ENCODE assay signal across 8 mouse cellular contexts in the genomic region with DNA sequence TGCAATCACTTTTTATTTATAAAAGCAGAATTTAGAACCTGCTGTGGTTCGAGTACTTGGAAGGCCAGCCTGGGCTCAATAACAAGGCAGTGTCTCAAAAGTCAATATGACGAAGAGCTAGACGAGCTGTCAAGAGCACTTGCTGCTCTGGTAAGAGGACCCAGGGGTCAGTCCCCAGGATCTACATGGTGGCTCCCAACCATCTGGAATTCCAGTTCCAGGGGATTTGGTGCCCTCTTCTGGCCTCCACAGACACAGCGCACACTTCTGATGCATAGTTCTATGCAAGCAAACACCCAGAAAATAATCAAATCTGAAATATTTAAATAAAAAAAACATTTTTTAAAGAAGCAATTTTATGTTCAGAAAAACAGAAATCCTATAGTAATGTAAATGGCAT. TPM values are rescaled to one million over a fixed set of nuclear protein-coding genes. Genes with fewer than 3 reads are reported as not detected.
DNase-seq lines count a peak whose midpoint lies in the region; ATAC-seq and TF ChIP-seq lines count a peak whose summit lies in the region.

No protein-coding gene starts in this region.

- H3K9ac ChIP-seq in forebrain, postnatal 0 days: no peak overlapping the region
- H3K9ac ChIP-seq in forebrain, embryonic 16.5 days (replicated peaks; ENCODE audit: low read depth, low read length): no peak overlapping the region
- no peak overlapping the region for H3K9ac ChIP-seq in lung, embryonic 14.5 days
- no peak overlapping the region for H3K9ac ChIP-seq in stomach, embryonic 14.5 days (replicated peaks; ENCODE audit: low read depth, low read length)

- H3K27ac ChIP-seq in forebrain, postnatal 0 days (ENCODE audit: low read depth, low read length): no peak overlapping the region
- H3K27ac ChIP-seq in forebrain, embryonic 16.5 days (ENCODE audit: low read length): no peak overlapping the region
- H3K27ac ChIP-seq in lung, embryonic 14.5 days (ENCODE audit: low read depth): peak overlapping the region; percentile 88
- peak overlapping the region; percentile 74; the same call in 1 of the 2 replicates for H3K27ac ChIP-seq in stomach, embryonic 14.5 days (ENCODE audit: low read length)

- H3K4me2 ChIP-seq in forebrain, postnatal 0 days (ENCODE audit: low read depth): no peak overlapping the region
- no peak overlapping the region for H3K4me2 ChIP-seq in forebrain, embryonic 16.5 days (ENCODE audit: low read length)
- H3K4me2 ChIP-seq in lung, embryonic 14.5 days: no peak overlapping the region
- no peak overlapping the region for H3K4me2 ChIP-seq in stomach, embryonic 14.5 days (replicated peaks; ENCODE audit: low read depth, low read length)

- H3K36me3 ChIP-seq in forebrain, postnatal 0 days (ENCODE audit: insufficient read depth): peaks cover 19% of the 10 kb centered on the region; the same call in 1 of the 2 replicates
- peaks cover 5% of the 10 kb centered on the region; the same call in 1 of the 2 replicates for H3K36me3 ChIP-seq in forebrain, embryonic 16.5 days (ENCODE audit: control insufficient read depth, insufficient read depth)
- H3K36me3 ChIP-seq in lung, embryonic 14.5 days (ENCODE audit: insufficient read depth): peaks cover 42% of the 10 kb centered on the region
- peaks cover 25% of the 10 kb centered on the region for H3K36me3 ChIP-seq in stomach, embryonic 14.5 days (ENCODE audit: control insufficient read depth, insufficient read depth, low read length)

- no peak overlapping the region for H3K4me3 ChIP-seq in forebrain, postnatal 0 days (ENCODE audit: low read depth, low read length)
- no peak overlapping the region for H3K4me3 ChIP-seq in forebrain, embryonic 16.5 days (replicated peaks; ENCODE audit: low read length)
- H3K4me3 ChIP-seq in lung, embryonic 14.5 days (ENCODE audit: low read depth, low read length): no peak overlapping the region
- no peak overlapping the region for H3K4me3 ChIP-seq in stomach, embryonic 14.5 days (ENCODE audit: low read depth, low read length)

- ATAC-seq in forebrain, postnatal 0 days: no peak
- no peak for ATAC-seq in forebrain, embryonic 16.5 days
- no peak for ATAC-seq in lung, embryonic 14.5 days (ENCODE audit: insufficient read depth)
- ATAC-seq in stomach, embryonic 14.5 days (ENCODE audit: insufficient number of reproducible peaks, insufficient read depth, low FRiP score, low read depth): no peak

- peak; percentile 53 for TF ChIP-seq CTCF in forebrain, postnatal 0 days (IDR thresholded peaks at IDR 0.05; ENCODE audit: low read depth)
- TF ChIP-seq CTCF in lung, embryonic 14.5 days (IDR thresholded peaks at IDR 0.05; ENCODE audit: low read depth): peak; percentile 54

- WGBS in forebrain, postnatal 0 days: 94% methylated on average over 4 of the region's 4 CpGs
- WGBS in forebrain, embryonic 16.5 days: 91% methylated on average over 4 of the region's 4 CpGs
- WGBS in lung, embryonic 14.5 days: 74% methylated on average over 4 of the region's 4 CpGs
- 90% methylated on average over 4 of the region's 4 CpGs for WGBS in stomach, embryonic 14.5 days

- no peaks in the 10 kb centered on the region for H3K4me1 ChIP-seq in forebrain, postnatal 0 days (ENCODE audit: insufficient read depth)
- H3K4me1 ChIP-seq in forebrain, embryonic 16.5 days (replicated peaks; ENCODE audit: control insufficient read depth, insufficient read depth, low read length): no peaks in the 10 kb centered on the region
- H3K4me1 ChIP-seq in lung, embryonic 14.5 days (ENCODE audit: insufficient read depth): peaks cover 3% of the 10 kb centered on the region; the same call in 1 of the 2 replicates
- peaks cover 10% of the 10 kb centered on the region for H3K4me1 ChIP-seq in stomach, embryonic 14.5 days (ENCODE audit: control insufficient read depth, insufficient read depth, low read length)

- H3K27me3 ChIP-seq in forebrain, postnatal 0 days (ENCODE audit: insufficient read depth, low read length): no peaks in the 10 kb centered on the region
- H3K27me3 ChIP-seq in forebrain, embryonic 16.5 days (replicated peaks; ENCODE audit: control insufficient read depth, insufficient read depth, low read length): no peaks in the 10 kb centered on the region
- no peaks in the 10 kb centered on the region for H3K27me3 ChIP-seq in lung, embryonic 14.5 days (ENCODE audit: insufficient read depth, low read length)
- H3K27me3 ChIP-seq in stomach, embryonic 14.5 days (ENCODE audit: control insufficient read depth, insufficient read depth, low read length): no peaks in the 10 kb centered on the region

- no peaks in the 10 kb centered on the region for H3K9me3 ChIP-seq in forebrain, postnatal 0 days (ENCODE audit: low read length)
- no peaks in the 10 kb centered on the region for H3K9me3 ChIP-seq in forebrain, embryonic 16.5 days (ENCODE audit: control insufficient read depth, low read length)
- H3K9me3 ChIP-seq in lung, embryonic 14.5 days (ENCODE audit: low read depth, low read length): no peaks in the 10 kb centered on the region
- no peaks in the 10 kb centered on the region for H3K9me3 ChIP-seq in stomach, embryonic 14.5 days (ENCODE audit: control insufficient read depth, low read depth, low read length)

- DNase-seq in forebrain, postnatal 0 days: no peak
- peak; percentile 65 for DNase-seq in lung, embryonic 14.5 days
- no peak for DNase-seq in lung, postnatal 25 days (ENCODE audit: low spot score)
- peak; percentile 39 for DNase-seq in embryo, embryonic 11 days
- DNase-seq in layer of hippocampus, adult 18-20 months (ENCODE audit: low spot score in 2 of 2): no peak
- DNase-seq in yolk sac, embryonic 10.5 days (ENCODE audit: low spot score): no peak

RNA-seq across cellular contexts. Expression of a gene that starts 45.0 kb away (rescaled TPM):
- 15.7 and 19.2 TPM in 2 replicates for total RNA-seq in forebrain, postnatal 0 days (2014; rRNA removed)
- polyA plus RNA-seq in forebrain, postnatal 0 days (2015; fragmentation: Nextera tagmentation; extraction: Ambion mirVana): 1.6 and 2.6 TPM in 2 replicates
- polyA plus RNA-seq in forebrain, embryonic 16.5 days (2015; fragmentation: Nextera tagmentation; extraction: Ambion mirVana): 5.9 and 6.6 TPM in 2 replicates
- 12.1 and 14.5 TPM in 2 replicates for polyA plus RNA-seq in lung, embryonic 14.5 days (2014; fragmentation: Nextera tagmentation; extraction: Ambion mirVana)
- polyA plus RNA-seq in stomach, embryonic 14.5 days (2014; fragmentation: Nextera tagmentation; extraction: Ambion mirVana): 14.6 and 15.9 TPM in 2 replicates
- total RNA-seq in layer of hippocampus, adult 18-20 months (2021): 10 to 100 TPM; 12.9 to 15.2 TPM

Comparison
In these comparisons a context has a peak if more than half of its experiments do, and no peak if none do; other contexts are left out.
1. DNase-seq: peak in lung, embryonic 14.5 days (single experiment) and embryo, embryonic 11 days (single experiment); none in forebrain, postnatal 0 days (single experiment), lung, postnatal 25 days (single experiment), layer of hippocampus, adult 18-20 months (0 of 2) and yolk sac, embryonic 10.5 days (single experiment).
2. H3K27ac ChIP-seq: peak in lung, embryonic 14.5 days (single experiment) and stomach, embryonic 14.5 days (single experiment); none in forebrain, postnatal 0 days (single experiment) and forebrain, embryonic 16.5 days (single experiment).